Mouse (Mus musculus) frontal cortex, postnatal 14 days (tissue): ENCODE results near the gene Olfr1226.
"Not testable (repeated sequence)": the region's sequence is repeated elsewhere in the genome, so short reads cannot be mapped to it uniquely, and the experiment has no call there.

ENCODE experiments used
- DNase-seq, 2 experiments: peaks; one replicate each; pipeline ENCODE4 v3.0.0; 2022; ENCODE audit warnings: low spot score in 2 of 2

The Olfr1226 gene

GRCm38 (mm10) chr2:89199948-89200347, at the start of gene Olfr1226:
Olfr1226 (minus strand) TSS chr2:89200048.
- DNase-seq, result no peak

- DNase-seq, result no peak
These were observed 3.4 kb downstream of the Olfr1226 start for GRCm38 (mm10) chr2:89196325-89196982.

GRCm38 (mm10) chr2:89174569-89174968, 25.3 kb downstream of the Olfr1226 start, which contains the start of gene Olfr1225:
Olfr1225 (minus strand) TSS chr2:89174669.
- no peak for DNase-seq

GRCm38 (mm10) chr2:89164711-89165110, 35.1 kb downstream of the Olfr1226 start:
- not testable (repeated sequence) for DNase-seq

DNA sequence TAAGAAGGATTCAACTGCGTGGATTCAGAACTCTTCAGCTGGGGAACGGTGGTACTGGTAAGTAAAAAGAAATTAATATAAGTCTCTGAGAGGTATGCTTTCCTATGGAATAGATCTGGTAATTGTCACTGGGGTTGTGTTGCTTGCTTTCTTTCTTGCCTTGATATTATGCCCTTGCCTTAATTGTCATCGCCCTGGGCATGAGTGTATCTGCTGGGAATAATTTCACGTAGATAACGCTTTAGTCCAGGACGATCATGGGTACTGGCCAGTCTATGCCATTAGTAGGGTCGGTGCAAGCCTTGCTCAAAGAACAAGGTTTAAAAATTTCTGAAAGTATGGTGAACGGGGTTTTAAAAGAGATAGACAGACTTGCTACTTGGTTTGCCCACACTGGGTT, 35.9 kb downstream of the Olfr1226 start, which contains the start of gene Olfr1224-ps1:
Gene Olfr1224-ps1 (minus strand): TSS at position 101 of the 400 bp plus-strand sequence.
- not testable (repeated sequence) for DNase-seq

DNA sequence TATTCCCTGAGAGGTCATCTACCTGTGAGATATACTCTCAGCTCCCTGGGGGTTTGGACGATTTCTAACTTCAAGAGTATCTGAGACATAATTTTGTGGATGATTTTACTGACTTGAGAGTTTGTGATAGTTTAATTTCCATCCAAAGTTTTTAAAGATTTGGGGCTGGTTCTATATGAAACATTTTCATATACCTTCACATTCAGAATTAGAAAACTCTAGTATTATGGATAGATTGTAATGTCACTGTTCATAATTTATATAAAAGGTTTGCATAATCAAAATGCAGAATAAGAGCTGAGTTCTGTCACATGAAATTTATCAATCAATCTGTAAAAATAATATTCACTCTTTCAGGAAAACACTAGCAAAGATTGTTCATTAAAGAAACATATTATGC, 48.4 kb downstream of the Olfr1226 start, which contains the start of gene Olfr1223:
Gene Olfr1223 (minus strand): TSS at position 101 of the 400 bp plus-strand sequence.
- DNase-seq, result no peak
